Mouse (Mus musculus): ENCODE results near the gene Aox2.

DNA sequence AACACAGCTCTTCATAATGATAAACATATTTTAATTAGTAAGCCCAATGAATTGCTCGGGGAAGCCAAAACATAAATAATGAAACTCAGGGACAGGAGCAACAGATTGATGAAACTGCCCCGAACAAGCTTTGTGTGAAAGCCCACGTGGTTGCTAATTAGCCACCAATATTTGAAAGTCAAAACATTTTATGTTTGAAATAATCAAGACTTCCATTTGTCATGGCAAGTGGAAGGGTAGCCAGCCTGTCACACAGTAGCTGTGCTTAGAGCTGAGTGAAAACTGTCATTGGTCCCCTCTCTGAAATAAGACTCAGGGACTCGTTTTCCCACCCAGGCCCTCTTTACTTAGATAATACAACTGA is 3.5 kb downstream of the Aox2 start:
- TF ChIP-seq CTCF (IDR thresholded peaks at IDR 0.05; ENCODE audit: borderline replicate concordance, insufficient read depth, low read length) (no peak), POLR2A (IDR thresholded peaks at IDR 0.05; ENCODE audit: low read depth, low read length) (no peak)
